Mouse (Mus musculus): ENCODE results near the gene Plcb3.

DNA sequence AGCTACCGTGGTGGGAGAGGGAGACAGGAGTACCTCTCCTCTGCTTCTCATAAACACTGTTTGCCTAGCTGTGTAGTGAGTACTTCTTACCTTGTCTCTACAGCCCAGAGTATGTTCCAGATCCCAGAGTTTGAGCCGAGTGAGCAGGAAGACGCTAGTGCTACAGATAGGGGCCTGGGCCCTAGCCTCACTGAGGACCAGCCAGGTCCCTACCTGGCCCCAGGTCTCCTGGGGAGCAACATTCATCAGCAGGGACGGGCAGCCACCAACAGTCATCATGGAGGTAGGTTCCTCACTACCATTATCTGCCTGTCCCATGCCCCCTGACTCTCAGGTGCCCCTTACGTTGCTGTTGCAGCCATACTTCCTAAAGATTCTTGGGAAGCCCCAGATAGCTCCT, 33.5 kb downstream of the Plcb3 start:
- TF ChIP-seq CTCF (IDR thresholded peaks at IDR 0.05; ENCODE audit: extremely low read depth, insufficient read depth, insufficient read length, insufficient replicate concordance) (no peak), POLR2A (IDR thresholded peaks at IDR 0.05; ENCODE audit: low read depth, low read length) (no peak)

All from spleen, adult 2 months (tissue).